Mouse (Mus musculus) megakaryocyte-erythroid progenitor cell, adult 5-6 weeks (primary cell): ENCODE results near the gene Fxn. TPM values are rescaled to one million over a fixed set of nuclear protein-coding genes. Genes with fewer than 3 reads are reported as not detected.

Experiments used
- ATAC-seq: replicated peaks from 2 replicates; pipeline ENCODE4 v1.8.0; 2016; ENCODE audit warnings: mild to moderate bottlenecking, inconsistent platforms; ENCODE audit not compliant: severe bottlenecking, poor library complexity, low FRiP score, low TSS enrichment
- total RNA-seq, 2 experiments: library from RNA; stranded (forward) in 1 of 2; stranded (reverse) in 1 of 2; fragments of 200-1000, 215-1000 nt in 1 of 2; fragments of >200 nt in 1 of 2; fragmentation: Nextera tagmentation in 1 of 2; gene quantifications; 2 replicates each; pipeline ENCODE4 v1.2.3; 2014 to 2017

The Fxn gene
- 91.0 and 120 TPM in 2 replicates for total RNA-seq (2014; fragmentation: Nextera tagmentation)
- total RNA-seq (2017), result 32.5 and 40.5 TPM in 2 replicates

DNA sequence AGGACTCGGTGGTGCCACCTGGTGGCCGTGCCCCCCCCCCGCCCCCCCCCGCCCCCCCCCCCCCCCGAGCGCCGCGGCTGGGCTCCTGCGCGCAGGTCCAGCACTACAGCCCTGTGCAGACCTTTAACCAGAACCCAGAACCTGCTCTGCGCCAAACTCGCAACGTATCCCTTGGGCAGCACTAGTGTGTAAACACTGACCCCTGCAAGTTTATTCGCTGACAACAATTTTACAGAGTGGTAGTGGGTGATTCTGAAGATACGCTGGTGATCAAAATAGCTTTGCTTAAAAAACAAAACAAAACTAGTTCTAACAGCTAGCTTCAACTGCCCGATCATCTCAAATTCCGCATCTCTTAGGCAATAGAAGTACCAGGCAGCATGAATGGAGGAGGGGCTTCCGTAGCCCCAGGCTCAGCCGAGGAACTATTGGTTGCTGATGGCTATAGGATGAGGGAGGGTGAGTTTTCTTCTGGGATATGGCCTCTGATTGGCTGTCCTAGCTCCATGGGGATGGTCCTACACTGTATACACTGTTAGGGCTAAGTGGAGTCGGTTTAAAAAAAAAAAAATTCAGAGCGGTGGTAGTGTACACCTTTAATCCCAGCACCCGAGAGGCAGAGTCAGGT is at the start of gene Fxn:
TSS of gene Fxn (minus strand) at position 5 of the 628 bp plus-strand sequence.
- ATAC-seq, result peak; percentile 86

DNA sequence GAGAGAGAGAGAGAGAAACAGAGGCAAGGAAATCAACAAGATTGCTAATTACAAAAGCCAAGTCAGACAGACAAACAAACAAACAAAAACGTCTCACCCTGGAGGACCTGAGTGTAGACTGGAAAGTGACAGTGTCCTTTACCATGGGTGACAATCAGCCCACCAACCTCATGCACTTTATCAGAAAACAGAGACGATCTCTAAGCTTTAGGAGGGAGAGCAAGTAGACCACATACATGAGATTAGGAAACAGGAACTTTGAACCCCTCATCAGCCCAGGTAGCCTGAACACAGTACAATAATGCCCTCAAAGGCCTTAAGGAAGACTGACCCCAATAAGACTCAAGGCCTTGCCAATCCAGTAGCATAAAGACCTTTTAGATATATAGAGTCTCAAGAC is 47.5 kb upstream of the Fxn start:
- no peak for ATAC-seq

DNA sequence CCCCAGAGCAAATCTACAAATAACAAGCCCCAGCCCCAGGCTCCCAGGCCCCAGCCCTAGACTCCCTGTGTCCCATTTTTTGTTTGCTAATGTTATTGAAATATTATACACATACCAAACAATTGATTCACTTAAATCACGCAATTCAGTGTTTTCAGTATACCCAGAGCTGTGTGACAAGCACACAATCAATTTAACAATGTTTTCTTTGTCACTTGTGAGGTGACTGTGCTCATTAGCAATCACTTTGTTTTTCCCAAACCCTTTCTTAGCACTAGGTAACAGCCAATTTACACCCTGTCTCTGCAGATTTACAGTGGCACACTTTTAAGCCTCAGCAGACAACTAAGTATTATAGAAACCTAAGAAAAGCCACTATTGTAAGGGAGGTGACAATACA is 46.6 kb upstream of the Fxn start:
- ATAC-seq, result no peak

DNA sequence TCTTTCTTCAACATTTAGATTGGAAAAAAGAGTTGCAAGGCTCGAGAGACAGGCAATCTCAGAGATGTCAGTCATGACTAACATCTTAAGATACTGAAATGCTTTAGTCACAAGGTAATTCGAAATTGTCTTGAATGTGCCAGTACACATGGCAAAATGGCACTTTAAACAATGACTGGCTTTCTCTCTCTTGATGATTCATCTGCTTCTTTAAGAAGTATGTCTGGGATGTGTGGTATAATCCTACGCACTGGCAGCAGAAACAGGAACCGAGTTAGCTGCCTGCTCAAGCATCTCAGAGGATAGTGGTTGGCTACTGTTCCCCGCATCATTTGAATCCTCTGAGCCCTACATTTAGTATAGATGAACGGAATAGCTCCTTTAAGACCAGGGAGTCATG is 45.3 kb upstream of the Fxn start:
- ATAC-seq, result no peak

DNA sequence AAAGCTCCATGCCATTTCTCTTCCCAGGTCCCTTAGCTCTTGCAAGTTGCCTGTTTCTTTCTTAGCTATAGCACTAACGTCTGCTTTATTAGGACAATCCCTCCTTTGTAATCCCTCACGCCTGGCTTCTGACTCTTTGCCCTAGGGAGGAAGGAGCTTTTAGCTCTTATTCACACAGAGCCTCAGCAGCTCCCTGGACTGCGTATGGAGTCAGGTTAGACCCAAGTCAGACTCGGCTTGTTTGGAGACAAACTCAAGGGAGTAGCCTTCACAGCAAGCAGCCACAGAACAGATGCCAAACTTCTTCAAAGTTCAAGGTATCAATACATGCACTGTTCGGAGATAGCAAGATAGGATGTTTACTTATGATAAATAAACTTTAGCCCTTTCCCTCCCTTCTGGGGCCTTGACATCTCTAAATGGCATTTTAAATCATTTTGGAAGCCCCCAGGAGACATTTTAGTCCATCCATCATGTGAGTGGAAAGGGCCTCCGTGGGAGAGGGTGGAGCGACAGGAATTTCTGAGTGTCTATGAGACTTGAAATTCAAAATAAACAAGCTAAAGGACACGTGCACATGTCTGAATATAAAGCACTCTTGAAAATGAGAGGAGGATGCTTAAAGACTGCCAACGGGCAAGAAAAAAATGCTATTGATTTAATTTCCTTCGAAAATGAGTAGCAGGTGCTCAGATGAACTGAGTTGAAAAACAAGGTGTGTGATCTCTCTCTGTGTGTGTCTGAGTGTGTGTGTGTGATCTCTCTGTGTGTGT is 43.6 kb upstream of the Fxn start:
- no peak for ATAC-seq

DNA sequence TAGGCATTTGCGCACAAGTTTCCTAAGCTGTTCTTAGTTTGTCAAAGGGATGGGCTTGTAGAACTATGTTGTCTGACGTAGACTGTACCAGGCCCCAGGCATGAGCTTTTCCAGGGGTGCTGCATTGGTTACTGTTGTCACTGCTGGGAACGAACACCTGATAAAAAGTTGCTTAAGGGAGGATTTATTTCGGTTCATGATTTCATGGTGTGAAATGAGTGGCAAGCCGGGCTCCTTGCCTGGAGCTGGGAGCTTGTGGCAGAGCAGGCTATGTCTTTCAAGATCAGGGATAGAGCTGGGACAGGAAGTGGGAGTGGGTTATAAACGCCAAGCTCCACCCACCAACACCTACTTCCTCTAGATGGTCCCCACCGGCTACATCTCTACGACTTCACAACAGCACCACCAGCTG is 41.5 kb upstream of the Fxn start:
- ATAC-seq, result no peak

DNA sequence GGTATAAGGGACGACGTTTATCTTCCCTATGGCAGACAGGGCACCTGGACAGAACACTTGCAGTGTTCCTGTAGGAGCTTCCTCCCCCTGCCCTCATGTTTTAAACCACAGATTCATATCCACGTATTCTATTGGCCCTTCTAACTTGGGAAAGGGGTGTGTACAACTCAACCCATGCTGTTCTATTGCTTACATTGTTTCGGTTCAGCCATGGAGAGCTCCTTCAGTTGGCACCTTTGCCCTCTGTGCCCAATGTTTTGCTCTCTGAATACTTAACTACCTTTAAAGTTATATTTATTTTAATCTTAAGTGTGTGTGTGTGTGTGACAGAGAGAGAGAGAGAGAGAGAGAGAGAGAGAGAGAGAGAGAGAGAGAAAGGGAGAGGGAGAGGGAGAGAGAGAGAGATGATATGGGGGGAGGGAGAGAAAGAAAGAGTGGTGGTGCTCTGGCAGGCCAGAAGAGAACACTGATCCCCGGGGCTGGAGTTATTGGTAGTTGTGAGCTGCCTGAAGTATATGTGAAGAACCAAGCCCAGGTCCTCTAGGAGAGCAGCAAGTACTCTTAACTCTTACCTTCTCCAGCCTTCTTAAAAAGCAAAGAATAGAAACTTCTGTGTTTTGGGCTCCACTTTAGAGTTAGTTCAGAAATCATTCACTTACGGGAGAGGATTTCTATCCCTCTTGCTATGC is 41.0 kb upstream of the Fxn start:
- ATAC-seq, result no peak

DNA sequence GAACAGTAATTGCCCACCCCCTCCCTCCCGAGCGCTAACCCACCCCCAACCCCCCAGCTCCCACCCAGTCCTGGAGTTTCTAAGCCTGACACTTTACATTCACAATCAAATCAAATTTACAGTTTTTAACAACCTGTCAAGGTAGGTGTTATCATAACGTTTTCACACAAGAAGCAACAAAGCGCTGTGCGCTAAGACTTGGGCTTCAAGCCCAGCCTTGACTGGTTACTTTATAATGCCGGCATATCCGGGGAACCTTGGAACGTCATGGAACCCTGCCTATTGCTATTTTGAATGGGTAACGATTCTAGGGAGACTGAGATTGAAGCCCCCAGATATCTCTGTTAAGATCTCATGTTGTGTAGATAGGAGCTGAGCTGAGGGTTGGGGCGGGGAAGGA is 37.8 kb upstream of the Fxn start:
- ATAC-seq, result no peak

DNA sequence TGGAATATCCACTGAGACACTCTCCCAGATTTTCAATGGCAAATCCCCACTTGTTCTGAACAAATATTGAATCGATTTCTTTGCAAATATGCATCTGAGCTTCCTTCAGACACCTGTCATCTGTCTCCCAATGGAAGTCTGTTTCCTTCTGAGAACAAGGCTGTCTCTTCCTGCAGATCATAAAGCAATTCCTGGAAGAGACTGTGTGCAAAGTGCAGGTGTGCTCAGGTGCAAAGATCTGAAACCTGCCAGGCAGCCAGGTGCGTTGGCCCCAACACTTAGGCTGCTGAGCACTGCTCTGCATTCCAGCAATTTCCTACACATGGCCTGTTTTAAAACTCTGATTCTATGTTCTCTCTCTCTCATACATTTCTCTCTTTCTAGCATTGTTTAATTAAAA is 37.3 kb upstream of the Fxn start:
- ATAC-seq, result no peak

DNA sequence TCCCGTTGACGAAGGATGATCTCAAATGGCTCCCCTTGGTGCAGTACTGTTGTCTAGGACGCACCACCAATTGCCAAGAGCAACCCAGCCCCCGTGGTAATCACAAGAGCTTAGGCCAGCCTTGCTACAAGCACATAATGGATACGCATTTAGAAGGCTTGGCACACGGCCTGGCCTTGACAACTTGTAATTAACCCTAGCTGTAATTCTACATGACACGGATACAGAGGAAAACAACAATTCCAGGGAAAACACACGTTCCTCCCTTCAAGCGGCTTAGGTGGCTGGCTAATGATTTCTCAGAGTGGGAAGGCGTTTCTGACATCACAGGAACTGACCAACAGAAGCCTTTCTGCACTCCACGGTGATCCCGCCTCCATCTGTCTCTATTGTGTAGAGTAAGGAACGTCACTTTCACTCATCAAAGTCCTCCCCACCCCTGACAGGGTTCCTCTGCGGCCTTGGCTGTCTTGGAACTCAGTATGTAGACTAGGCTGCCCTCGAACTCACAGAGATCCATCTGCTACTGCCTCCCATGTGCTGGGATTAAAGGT is 36.7 kb upstream of the Fxn start:
- no peak for ATAC-seq

DNA sequence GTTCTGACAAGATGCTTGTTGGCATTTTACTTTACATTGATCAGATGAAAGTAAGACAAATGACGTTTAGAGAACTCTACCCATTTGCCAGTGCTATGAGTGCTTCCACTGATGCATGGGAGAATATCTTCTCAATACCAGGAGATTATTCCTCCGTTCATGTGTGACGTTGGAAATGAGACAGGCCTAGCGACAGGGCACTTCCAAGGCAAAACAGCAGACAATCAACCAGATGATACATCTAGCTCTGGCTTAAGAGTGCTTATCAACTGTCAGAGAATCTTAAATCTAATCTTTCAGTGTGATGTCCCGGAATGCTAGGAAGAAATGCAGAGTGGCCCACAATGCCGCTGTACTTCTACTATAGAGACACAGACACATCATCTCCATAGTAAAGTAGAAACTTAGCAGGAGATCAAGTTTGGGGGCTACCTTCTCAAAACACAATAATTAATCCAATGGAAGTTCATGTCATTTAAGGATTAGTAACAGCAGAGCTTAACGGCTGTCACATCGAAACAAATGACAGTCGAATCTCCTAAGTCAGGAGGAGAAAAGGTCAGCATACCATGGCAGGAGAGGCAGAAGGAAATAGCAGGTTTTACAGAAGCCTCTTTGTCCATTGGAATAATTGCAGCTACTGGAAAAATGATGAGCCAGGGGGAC is 35.8 kb upstream of the Fxn start:
- no peak for ATAC-seq

DNA sequence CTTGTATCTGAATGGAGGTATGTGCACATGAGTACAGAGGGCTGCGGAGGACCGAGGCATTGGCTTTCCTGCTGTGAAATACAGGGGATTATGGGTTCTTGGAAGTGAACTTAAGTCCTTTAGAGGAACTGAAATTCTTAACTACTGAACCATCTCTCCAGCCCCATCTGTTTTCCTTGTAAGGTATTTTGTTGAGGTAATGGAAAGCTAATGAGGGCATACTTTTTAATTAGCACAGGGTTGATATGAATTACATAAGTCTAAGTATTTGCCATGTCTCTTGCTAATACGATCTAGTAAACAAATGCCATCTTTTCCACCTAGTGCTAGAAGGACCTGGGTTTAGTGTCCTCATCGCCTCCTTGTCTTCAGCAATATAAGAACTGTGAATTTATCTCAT is 34.8 kb upstream of the Fxn start:
- no peak for ATAC-seq

DNA sequence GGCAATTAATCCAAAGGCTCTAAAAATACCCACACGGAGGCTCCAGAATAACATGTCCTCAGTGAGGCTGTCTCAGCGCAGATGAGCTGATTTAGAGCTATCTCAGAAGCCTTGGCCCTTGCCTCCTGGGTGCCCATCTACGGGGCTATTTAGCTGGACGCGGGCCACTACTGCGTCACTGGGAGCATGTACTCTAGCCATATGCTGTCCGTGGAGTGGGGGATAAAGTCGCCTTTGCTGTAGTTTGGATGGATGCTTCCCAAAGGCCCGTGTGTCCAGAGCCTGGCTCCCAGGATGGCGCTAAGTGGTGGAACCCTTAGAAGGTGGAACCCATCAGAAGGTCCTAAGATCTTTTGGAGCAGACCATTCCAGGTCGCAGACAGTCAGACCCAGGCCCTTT is 34.3 kb upstream of the Fxn start:
- ATAC-seq, result no peak

DNA sequence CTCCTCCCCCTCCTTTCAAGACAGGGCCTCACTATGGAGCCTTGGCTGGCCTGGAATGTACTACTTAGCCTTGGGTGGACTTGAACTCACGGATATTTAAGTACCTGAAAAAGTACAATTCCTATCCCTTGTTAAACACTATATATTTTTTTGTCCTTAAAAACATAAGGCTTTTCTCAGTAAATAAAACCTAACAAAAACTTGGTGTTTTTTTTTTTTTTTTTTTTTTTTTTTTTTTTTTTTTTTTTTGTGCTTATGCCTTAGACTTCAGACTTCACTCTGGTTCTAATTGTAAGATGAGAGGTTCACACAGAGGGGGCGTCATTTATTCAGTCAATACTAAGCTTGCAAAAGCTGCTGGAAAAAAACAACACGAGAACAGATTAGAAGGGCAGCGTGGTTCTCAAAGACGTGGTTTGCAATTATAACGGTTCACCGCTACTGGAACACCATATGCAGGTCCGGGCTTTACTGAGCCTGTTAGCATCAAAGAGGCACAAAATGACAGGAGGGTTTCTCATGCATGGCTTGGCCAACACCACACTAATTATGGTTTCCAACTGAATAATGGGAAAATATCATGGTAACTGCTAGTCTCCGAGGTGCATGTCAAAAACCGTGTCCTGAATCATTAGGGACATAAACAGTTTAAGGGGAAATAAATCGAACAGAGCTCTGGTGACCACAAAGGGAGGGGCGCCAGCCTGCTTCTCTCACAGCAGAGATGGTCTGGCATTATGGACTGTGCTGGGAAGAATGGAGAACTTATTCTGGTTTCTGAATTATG is 32.3 kb upstream of the Fxn start:
- no peak for ATAC-seq

DNA sequence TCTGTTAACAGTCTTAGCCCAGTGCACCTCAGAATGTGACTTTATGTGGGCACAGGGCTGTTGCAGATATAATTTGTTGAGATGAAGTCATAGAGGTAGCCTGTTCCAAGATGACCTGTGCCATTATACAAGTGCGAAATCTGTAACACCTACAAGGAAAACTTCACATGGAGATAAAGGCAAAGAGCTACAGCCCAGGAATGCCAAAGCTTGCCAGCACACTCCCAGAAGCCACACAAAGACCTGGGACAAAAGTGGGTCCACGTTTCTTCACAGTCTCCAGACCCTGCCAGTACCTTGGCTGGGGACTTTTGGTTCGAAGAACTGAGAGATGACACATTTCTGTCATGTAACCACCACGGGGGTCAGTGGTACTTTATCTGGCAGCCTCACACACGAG is 31.6 kb upstream of the Fxn start:
- ATAC-seq, result no peak

DNA sequence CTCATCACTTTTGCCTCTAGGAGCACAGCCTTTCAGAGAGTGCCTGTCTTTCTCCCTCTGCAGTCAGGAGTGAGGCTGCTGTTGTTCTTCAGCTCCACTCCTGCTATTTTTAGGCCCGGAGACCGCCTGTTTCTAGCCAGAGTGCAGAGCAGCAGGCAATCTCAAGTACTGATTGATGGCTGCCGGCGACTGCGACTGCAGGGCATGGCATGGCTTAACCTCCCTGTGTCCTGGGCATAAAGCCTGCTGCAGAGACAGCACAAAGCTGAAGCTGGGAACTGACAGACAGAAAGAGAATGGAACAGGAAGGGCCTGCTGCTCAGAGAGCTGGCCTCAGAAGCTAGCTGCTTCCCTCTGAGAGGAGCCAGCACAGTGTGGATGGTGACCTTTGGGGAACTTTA is 27.9 kb upstream of the Fxn start:
- no peak for ATAC-seq

DNA sequence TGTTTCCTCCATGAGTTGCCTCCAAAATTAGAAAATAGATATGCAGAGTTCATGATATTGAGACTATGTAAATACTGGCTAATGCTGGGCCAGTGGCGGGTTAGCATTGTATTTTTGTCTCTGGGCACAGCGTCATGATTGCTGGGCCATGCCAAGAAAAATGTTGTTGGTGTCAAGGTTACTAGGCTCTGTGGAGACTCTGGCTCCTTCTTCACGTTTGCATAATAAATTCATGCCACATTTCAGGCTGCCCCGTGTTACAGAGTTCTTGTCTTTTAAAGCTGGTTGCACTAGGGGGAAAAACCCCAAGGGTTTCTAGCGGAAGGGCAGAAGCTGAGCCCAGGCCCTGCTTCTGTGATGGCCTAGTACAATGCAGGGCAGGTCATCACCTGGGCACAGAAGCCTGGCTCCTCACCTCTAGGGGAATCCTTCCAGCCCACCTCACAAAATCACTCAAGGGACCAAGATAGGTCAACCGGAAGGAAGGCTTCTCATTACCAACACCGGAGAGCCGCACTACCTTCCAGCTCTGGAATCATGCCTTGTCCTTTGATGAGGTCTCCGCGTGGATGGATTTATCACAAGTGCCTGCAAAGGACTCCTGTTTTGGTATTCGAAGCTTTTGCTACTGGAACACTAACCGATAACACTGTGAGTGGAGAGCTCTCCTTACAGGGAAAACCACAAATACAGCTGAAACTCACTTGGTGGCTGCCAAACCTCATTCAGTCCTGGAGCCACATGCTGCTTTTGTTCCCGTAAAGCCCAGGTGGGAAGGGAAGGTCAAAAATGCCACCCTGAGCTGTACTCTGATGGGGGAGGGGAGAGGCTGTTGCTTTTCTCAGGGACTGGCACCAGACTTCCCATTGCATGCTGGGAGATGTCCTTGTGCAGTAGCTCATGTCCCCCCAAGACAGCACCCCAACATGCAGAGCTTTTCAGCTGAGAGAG is 27.1 kb upstream of the Fxn start:
- ATAC-seq, result no peak

DNA sequence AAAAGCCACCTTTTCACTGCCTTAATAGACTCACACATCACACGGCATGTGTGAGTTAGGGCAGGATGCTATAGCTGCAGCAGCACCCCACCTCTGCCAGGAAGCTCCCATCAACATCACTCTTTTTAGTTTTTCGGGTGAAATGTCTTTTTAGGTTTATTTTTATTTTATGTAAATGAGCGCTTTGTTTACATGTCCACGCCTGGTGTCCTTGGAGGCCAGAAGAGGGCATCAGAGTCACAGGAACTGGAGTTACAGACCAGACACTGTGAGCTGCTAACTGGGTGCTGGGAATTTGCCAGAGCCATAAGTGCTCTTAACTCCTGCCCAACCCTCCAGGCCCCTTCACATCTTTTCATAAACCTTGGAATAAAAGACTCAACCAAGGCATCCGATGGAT is 25.9 kb upstream of the Fxn start:
- ATAC-seq, result no peak
